Mouse (Mus musculus): ENCODE results near the gene Slc39a11.

The Slc39a11 gene

DNA sequence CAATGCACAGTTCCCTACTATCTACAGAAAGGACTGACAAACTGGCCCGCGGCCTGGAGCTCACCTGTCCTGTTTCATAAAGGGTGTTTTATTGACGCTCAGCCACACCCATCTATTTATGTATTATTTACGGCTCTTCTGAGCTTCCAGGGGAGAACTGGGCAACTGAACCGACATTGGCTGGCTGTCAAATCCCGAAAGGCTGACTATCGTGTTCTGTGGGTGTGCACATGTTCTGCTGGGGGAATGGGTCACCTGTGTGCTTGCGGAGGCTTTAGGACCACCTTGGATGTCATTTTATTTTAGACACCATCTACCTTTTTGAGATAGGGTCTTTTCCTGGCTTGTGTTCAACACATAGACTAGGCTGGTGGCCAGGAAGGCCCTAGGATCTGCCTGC lies 375.8 kb downstream of the Slc39a11 start:
- no peak for DNase-seq

GRCm38 (mm10) chr11:113271857-113272256 lies 378.0 kb downstream of the Slc39a11 start:
- peak; percentile 34 for DNase-seq

- no peak for DNase-seq
Observed at GRCm38 (mm10) chr11:113268831-113269319, 381.0 kb downstream of the Slc39a11 start.

GRCm38 (mm10) chr11:113267516-113268230 lies 382.2 kb downstream of the Slc39a11 start:
- DNase-seq: no peak

GRCm38 (mm10) chr11:113266706-113267105 lies 383.2 kb downstream of the Slc39a11 start:
- DNase-seq: no peak

DNA sequence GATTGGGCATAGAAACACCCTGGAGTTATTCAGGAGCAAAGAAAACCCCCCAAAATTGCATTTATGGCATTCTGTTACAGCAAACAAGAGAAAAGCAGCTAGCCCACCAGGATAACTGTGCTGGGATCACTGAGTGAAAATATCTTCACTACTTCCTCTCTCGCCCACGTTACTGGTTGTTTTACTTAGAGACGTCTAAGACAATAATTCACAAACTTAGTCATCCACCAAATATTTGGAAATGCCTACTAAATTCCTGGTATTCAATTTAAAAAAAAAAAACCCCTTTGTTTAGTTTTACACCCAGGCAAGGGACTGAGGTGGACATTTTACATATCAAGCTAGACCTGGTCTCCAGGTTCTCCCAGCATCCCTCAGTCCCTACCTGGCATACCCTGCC lies 384.3 kb downstream of the Slc39a11 start:
- DNase-seq: no peak

DNA sequence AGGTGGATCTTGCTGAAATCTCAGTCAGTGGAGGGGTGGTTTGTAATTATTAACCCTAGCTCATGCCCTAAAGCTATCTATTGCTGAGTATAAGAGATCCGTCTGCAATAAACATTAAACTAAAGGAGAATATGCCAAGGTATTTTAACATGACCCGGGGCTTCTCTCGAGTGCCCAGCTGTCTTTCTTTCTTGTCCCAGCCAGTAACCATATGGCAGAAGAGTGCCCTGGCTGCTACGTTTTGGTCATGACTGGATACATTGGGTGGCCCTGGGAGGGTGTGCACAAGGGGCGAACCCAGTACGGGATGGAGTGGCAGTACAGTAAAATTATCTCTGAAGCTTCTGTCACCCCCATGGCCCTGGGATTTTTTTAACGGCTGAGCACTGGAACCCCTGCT lies 385.9 kb downstream of the Slc39a11 start:
- no peak for DNase-seq

DNA sequence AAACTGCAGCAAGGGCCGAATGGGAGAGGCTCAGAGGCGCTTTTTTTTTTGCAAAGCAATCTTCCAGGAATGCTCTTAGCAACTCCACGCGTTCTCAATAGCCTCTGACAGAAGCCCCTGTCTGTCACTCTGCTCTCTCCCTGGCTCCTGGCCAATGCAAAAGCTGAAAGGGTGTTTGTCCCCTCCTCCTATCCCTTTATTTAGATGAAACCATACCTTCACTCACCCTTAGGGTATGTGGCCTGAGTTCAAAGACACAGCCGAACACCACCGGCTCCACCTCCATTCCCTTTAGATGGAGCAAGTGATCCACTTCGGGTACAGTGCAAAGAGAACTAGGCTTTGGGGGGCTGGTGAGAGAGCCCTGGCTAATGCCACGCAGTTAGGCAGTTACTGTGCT lies 387.8 kb downstream of the Slc39a11 start:
- DNase-seq: no peak

- DNase-seq: no peak
Observed at GRCm38 (mm10) chr11:113261421-113261820, 388.5 kb downstream of the Slc39a11 start.

DNA sequence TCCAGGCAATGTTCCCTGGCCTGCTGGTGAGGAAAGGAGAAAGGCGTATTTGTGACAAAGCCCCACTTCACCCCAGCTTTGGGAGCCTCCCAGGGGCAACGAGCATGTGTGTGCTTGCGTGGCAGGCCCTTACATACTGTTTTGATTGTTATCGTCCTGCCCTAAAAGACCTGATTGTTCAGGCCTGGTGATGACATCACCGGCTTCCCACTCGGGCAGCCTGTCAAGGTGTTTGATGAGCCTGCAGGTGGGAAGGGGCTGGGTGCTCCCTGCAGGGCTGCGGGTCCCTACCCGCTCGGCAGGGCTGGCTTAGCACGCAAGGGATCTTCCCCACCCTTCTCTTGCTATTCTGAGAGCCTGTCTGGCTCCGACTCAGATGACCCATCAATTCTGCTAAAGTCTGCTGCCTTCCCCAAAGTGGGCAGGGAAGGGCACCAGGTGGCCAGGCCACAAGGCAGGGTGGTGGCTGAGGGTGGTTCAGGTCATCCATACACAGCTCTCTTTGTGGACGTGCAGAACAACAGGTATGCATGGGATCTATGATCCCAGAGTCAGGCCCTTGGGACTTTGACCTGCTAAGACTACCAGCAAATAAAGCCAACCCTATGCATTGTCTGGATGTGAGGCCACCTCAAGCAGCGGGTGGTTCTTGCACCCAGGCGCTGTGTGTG lies 390.0 kb downstream of the Slc39a11 start:
- no peak for DNase-seq

GRCm38 (mm10) chr11:113258016-113258415 lies 391.9 kb downstream of the Slc39a11 start:
- DNase-seq: peak; percentile 14

DNA sequence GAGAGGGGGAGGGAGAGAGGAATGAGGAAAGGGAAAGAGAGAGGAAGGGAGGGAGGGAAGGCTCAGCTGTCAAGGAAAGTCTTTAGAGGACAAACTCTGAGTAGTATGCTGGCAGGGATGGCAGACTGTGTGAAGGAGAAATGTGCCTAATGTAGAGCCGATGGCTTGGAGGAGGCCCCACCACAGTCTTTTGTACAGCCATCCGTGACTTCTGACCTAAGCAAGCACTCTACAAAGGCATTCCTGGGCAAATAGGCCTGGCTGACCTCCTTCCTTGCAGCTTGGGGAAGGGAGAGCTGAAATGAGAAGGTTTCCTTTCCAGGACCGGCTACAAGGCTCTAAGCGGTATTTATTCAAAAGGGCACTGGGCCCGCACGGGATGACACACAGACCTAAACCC lies 395.2 kb downstream of the Slc39a11 start:
- DNase-seq: no peak

- DNase-seq: no peak
Observed at GRCm38 (mm10) chr11:113253169-113253568, 396.7 kb downstream of the Slc39a11 start.

- DNase-seq: no peak
Observed at GRCm38 (mm10) chr11:113251172-113251571, 398.7 kb downstream of the Slc39a11 start.

DNA sequence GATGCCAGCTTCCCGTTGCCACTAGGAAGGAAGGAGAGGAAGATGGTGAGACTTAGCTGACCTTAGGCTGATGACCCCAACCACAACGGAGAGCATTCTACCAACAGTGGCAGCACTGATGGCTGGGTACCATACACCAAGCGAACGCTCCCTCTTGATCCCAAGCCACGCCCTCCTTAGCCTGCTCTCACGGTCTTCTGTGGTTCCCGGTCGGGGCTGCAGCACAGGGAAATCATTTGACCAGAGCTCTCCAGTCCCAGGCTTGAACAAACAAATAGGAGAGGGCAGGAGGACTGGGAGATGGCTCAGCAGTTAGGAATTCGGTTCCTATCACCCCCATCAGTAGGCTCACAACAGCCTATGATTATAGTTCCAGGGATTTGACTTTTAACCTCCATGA lies 403.4 kb downstream of the Slc39a11 start:
- no peak for DNase-seq

GRCm38 (mm10) chr11:113245666-113246065 lies 404.2 kb downstream of the Slc39a11 start:
- no peak for DNase-seq

- no peak for DNase-seq
Observed at GRCm38 (mm10) chr11:113234432-113234831, 415.4 kb downstream of the Slc39a11 start.

DNA sequence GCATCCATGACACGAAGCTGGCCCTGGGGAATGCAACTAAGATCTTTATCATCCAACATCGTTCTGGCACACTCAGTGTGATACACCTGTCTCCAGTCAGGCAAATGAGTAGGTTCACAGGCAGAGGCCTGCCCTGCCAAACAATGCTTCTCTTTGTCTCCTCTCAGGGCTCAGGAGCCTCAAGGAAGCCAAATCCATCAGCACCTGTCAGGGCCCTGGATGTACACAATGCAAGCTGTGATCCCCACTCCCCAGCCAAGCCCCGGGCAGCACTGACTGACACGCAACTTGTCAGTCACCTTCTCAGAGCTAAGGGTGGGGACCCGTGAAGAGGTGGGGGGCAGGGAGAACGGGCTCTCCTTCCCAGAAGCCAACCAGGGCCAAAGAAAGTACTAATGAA lies 417.8 kb downstream of the Slc39a11 start:
- no peak for DNase-seq

- no peak for DNase-seq
Observed at GRCm38 (mm10) chr11:113230410-113231132, 419.3 kb downstream of the Slc39a11 start.

DNA sequence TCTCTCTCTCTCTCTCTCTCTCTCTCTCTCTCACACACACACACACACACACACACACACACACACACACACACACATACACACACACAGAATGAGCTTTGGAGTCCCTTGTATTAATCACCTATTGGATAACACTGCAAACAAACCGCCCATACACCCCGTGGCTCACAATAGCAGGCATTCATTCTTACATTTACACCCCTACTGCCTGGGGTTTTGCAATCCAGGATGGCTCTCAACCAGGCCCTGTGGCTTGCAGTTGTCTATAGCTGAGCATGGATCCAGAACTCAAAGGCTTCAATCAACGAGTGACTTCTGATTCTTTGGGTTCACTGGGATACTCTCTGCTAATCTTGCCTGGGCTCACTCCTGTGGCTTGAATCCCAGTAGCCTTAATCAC lies 424.1 kb downstream of the Slc39a11 start:
- DNase-seq: no peak

- DNase-seq: no peak
Observed at GRCm38 (mm10) chr11:113223756-113224323, 426.0 kb downstream of the Slc39a11 start.

- no peak for DNase-seq
Observed at GRCm38 (mm10) chr11:113221267-113222195, 428.3 kb downstream of the Slc39a11 start.

All from lung, postnatal 14 days (tissue).